Mouse (Mus musculus): Measurements from ENCODE around the gene Cmklr1. TPM values are rescaled to one million over a fixed set of nuclear protein-coding genes. Genes with fewer than 3 reads are reported as not detected.

Gene Cmklr1
- polyA plus RNA-seq, 1 experiment = not detected

DNA sequence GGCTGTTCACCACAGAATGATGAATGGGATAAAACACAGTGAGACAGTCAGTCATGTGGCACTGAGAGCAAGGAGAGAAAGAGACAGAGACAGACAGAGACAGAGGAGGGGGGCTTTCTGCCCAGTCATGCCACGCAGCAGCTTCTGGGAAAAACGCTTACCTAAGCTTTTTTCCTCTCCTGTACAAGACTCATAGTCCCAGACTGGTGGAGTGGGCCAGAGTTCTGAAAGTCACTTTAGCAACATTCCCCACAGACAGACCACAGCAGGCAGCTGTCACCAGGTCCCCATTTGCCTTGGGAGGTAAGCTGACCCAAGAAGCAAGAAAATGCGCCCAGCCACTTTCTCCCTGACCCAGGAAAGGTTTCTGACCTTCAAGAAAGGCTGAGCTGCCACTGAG lies 32.2 kb upstream of the Cmklr1 start:
- Histone ChIP-seq H3K36me3 (ENCODE audit: control insufficient read depth) (no peaks in the 10 kb centered on the region), H3K4me3 (replicated peaks) (no peak overlapping the region), H3K27me3 (ENCODE audit: control insufficient read depth) (no peaks in the 10 kb centered on the region), H3K9me3 (ENCODE audit: control insufficient read depth, low read length) (peaks cover 8% of the 10 kb centered on the region), H3K4me1 (ENCODE audit: control insufficient read depth) (peaks cover 1% of the 10 kb centered on the region)
- no peak for TF ChIP-seq GATA1 (IDR thresholded peaks at IDR 0.05; ENCODE audit: low read length)
- no peak for TF ChIP-seq TAL1 (IDR thresholded peaks at IDR 0.05; ENCODE audit: low read length)

DNA sequence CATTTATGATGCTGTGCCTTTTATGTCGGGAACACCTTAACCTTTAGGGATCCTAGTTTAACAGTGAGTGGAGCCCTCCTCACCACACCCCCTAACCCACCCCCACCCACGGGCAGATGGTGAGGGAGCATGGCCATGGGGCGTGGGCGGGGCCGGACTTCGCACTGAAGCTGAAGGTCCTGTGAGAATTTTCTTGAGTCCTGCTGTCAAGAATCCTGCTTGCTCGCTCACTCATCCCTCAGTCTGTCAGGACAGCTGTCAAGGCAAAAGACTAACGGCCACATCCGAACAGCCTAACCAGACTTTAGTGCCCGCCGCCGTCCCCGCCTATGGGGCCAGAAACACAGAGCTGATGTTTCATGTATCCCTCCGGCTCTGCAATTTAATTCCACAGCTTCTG lies 31.0 kb upstream of the Cmklr1 start:
- Histone ChIP-seq H3K9me3 (ENCODE audit: control insufficient read depth, low read length) (peaks cover 6% of the 10 kb centered on the region; the same call in 1 of the 2 replicates), H3K27me3 (ENCODE audit: control insufficient read depth) (no peaks in the 10 kb centered on the region), H3K4me1 (ENCODE audit: control insufficient read depth) (no peaks in the 10 kb centered on the region), H3K4me3 (replicated peaks) (no peak overlapping the region), H3K36me3 (ENCODE audit: control insufficient read depth) (no peaks in the 10 kb centered on the region)
- no peak for TF ChIP-seq GATA1 (IDR thresholded peaks at IDR 0.05; ENCODE audit: low read length)
- TF ChIP-seq TAL1 (IDR thresholded peaks at IDR 0.05; ENCODE audit: low read length) = no peak

DNA sequence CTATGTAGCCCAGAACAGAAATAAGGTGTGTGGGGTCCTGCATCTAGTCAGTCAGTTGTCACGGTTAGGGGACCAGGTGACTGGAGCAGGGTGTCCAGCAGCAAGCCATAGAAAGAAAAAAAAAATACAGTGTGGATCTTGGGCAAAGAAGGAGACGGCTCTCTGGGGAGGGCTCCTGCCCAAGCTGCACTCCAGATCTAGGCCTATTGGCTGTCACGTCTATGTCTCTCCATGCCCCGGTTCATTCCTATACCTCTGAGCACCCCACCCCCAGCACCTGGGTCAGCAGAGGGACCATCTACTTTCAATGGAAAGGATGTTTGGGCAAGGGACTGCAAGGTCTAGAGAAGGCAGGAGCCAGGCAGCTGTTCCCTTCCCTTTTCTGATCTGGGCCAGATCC lies 29.3 kb upstream of the Cmklr1 start:
- Histone ChIP-seq H3K4me1 (ENCODE audit: control insufficient read depth) (no peaks in the 10 kb centered on the region), H3K4me3 (replicated peaks) (no peak overlapping the region), H3K36me3 (ENCODE audit: control insufficient read depth) (no peaks in the 10 kb centered on the region), H3K27me3 (ENCODE audit: control insufficient read depth) (no peaks in the 10 kb centered on the region), H3K9me3 (ENCODE audit: control insufficient read depth, low read length) (peaks cover 6% of the 10 kb centered on the region; the same call in 1 of the 2 replicates)
- TF ChIP-seq GATA1 (IDR thresholded peaks at IDR 0.05; ENCODE audit: low read length) = no peak
- no peak for TF ChIP-seq TAL1 (IDR thresholded peaks at IDR 0.05; ENCODE audit: low read length)

DNA sequence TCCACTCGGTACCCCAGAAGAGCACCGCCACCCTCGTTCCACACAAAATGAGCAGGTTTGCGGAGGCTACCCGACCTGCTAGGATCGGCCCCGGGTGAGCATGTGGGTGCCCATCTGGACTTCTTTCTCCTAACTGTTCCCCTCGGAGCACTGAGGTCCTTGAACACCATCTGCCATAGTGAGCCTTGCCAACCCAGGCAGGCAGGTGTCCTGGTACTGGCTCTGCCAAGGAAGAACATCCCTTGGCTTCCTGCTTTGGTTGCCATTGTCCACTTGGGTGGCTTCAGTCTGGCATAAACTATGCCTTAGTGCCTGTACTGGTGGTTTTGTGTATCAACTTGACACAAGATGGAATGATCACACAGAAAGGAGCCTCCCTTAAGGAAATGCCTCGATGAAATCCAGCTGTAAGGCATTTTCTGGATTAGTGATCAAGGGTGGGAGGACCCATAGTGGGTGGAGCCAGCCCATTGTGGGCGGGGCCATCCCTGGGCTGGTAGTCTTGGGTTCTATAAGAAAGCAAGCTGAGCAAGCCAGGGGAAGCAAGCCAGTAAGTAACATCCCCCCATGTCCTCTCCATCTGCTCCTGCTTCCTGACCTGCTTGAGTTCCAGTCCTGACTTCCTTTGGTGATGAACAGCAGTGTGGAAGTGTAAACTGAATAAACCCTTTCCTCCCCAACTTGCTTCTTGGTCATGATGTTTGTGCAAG lies 28.7 kb upstream of the Cmklr1 start:
- no peaks in the 10 kb centered on the region for H3K27me3 ChIP-seq (ENCODE audit: control insufficient read depth)
- TF ChIP-seq GATA1 (IDR thresholded peaks at IDR 0.05; ENCODE audit: low read length) = no peak
- no peak for TF ChIP-seq TAL1 (IDR thresholded peaks at IDR 0.05; ENCODE audit: low read length)

DNA sequence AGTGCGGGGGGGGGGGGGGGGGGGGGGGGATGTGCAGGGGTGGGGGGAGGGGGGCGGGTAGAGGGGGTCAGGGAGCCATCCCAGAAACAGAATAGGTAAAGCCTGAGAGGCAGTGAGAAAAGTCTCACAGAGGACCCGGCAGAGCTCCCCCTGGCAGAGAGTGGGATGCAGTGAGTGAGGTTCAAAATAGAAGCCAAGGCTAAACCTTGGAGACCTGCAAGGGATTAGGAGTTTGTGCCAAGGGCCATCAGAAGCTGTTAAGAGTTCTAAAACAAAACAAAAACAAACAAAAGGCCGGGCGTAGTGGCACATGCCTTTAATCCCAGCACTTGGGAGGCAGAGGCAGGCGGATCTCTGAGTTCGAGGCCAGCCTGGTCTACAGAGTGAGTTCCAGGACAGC lies 27.3 kb upstream of the Cmklr1 start:
- H3K4me3 ChIP-seq (replicated peaks) = no peak overlapping the region
- TF ChIP-seq GATA1 (IDR thresholded peaks at IDR 0.05; ENCODE audit: low read length) (no peak), TAL1 (IDR thresholded peaks at IDR 0.05; ENCODE audit: low read length) (no peak)
- H3K9me3 ChIP-seq (ENCODE audit: control insufficient read depth, low read length) = peaks cover 6% of the 10 kb centered on the region; the same call in 1 of the 2 replicates
- H3K36me3 ChIP-seq (ENCODE audit: control insufficient read depth) = no peaks in the 10 kb centered on the region
- no peaks in the 10 kb centered on the region for H3K4me1 ChIP-seq (ENCODE audit: control insufficient read depth)
- H3K27me3 ChIP-seq (ENCODE audit: control insufficient read depth) = no peaks in the 10 kb centered on the region

More for the DNA sequence above, 28.7 kb upstream of the Cmklr1 start:
- H3K4me1 ChIP-seq (ENCODE audit: control insufficient read depth) = no peaks in the 10 kb centered on the region
- no peak overlapping the region for H3K4me3 ChIP-seq (replicated peaks)
- H3K9me3 ChIP-seq (ENCODE audit: control insufficient read depth, low read length) = peaks cover 6% of the 10 kb centered on the region; the same call in 1 of the 2 replicates
- H3K36me3 ChIP-seq (ENCODE audit: control insufficient read depth) = no peaks in the 10 kb centered on the region

DNA sequence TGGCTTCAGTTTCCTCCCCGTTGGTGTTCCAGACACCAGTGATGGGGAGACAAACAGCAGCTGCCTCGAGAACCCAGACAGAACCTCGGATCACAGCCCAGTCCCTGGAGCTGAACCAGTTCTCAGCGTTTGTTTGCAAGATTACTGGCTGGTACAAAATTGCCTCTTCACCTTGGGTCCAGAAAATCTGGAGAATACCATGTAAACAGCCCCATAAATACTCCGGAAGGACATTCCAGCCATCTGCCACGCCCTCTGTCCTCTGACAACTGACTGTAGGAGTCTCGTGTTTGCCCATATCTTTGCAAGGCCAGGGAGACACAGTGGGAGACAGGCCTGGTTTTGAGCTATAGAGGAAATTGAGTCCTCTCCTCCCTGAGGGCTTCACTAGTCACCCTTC lies 24.6 kb upstream of the Cmklr1 start:
- Histone ChIP-seq H3K4me3 (replicated peaks) (no peak overlapping the region), H3K9me3 (ENCODE audit: control insufficient read depth, low read length) (peaks cover 6% of the 10 kb centered on the region; the same call in 1 of the 2 replicates), H3K4me1 (ENCODE audit: control insufficient read depth) (no peaks in the 10 kb centered on the region), H3K36me3 (ENCODE audit: control insufficient read depth) (no peaks in the 10 kb centered on the region), H3K27me3 (ENCODE audit: control insufficient read depth) (no peaks in the 10 kb centered on the region)
- TF ChIP-seq TAL1 (IDR thresholded peaks at IDR 0.05; ENCODE audit: low read length) (no peak), GATA1 (IDR thresholded peaks at IDR 0.05; ENCODE audit: low read length) (no peak)

DNA sequence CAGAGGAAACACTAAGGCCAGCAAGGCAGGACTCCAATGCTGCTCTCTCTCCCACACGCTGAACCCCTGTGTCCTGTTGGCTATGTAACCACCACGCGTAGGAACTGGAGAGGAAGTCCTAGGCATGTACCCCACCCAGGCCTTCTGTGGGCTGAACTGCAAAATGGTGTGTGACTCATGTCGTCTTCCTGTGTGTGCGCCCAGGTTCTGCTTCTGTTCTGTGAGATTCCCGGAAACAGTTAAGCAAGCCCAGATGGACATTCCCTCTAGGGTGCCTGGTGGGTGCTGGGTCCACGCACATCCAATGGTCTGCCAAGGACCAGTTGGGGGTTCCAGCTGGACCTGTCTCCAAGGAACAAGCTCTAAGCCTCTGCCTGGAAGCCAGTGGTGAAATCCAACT lies 22.2 kb upstream of the Cmklr1 start:
- H3K4me3 ChIP-seq (replicated peaks) = no peak overlapping the region
- no peaks in the 10 kb centered on the region for H3K27me3 ChIP-seq (ENCODE audit: control insufficient read depth)
- peaks cover 5% of the 10 kb centered on the region for H3K9me3 ChIP-seq (ENCODE audit: control insufficient read depth, low read length)
- no peaks in the 10 kb centered on the region for H3K4me1 ChIP-seq (ENCODE audit: control insufficient read depth)
- no peaks in the 10 kb centered on the region for H3K36me3 ChIP-seq (ENCODE audit: control insufficient read depth)
- TF ChIP-seq TAL1 (IDR thresholded peaks at IDR 0.05; ENCODE audit: low read length) = no peak
- TF ChIP-seq GATA1 (IDR thresholded peaks at IDR 0.05; ENCODE audit: low read length) = no peak

DNA sequence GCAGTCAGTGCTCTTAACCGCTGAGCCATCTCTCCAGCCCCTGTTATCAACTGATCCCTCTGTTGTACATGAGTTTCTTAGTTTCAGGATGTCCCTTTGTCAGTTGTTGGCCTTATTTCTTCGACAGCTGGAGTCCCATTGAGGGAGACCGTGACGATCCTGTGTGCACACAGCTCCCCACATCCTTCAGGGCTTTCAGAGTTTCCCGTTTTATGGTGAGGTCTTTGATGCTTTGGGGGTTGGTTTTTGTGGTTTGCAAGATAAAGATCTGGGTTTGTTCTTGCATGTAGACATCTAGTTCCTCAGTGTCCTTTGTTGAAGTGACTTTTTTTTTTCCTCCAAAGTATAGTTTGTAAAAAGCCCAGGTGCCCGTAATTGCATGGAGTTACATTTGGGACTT lies 20.4 kb upstream of the Cmklr1 start:
- Histone ChIP-seq H3K27me3 (ENCODE audit: control insufficient read depth) (no peaks in the 10 kb centered on the region), H3K9me3 (ENCODE audit: control insufficient read depth, low read length) (peaks cover 5% of the 10 kb centered on the region), H3K36me3 (ENCODE audit: control insufficient read depth) (no peaks in the 10 kb centered on the region), H3K4me3 (replicated peaks) (no peak overlapping the region), H3K4me1 (ENCODE audit: control insufficient read depth) (no peaks in the 10 kb centered on the region)
- TF ChIP-seq TAL1 (IDR thresholded peaks at IDR 0.05; ENCODE audit: low read length) (no peak), GATA1 (IDR thresholded peaks at IDR 0.05; ENCODE audit: low read length) (no peak)

DNA sequence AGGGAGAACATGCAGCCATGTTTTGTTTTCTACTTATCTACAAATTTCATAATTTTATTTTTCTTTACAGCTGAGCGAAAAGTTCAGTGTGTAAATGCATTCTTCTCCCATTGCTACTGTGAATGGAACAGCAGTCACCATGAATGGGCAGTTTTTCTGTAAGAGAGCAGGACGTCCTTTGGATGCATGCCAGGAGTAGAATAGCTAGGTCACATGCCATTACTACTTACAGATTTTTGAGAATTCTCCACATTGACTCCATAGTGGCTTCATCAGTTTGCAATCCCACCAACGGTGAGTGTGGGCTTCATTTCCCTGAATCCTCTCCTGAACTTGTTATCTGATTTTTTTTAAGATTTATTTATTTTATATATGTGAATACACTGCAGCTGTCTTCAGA lies 19.9 kb upstream of the Cmklr1 start:
- Histone ChIP-seq H3K4me3 (replicated peaks) (no peak overlapping the region), H3K27me3 (ENCODE audit: control insufficient read depth) (no peaks in the 10 kb centered on the region), H3K9me3 (ENCODE audit: control insufficient read depth, low read length) (peaks cover 5% of the 10 kb centered on the region), H3K36me3 (ENCODE audit: control insufficient read depth) (no peaks in the 10 kb centered on the region), H3K4me1 (ENCODE audit: control insufficient read depth) (no peaks in the 10 kb centered on the region)
- TF ChIP-seq GATA1 (IDR thresholded peaks at IDR 0.05; ENCODE audit: low read length) = no peak
- TF ChIP-seq TAL1 (IDR thresholded peaks at IDR 0.05; ENCODE audit: low read length) = no peak

Data from erythroblast, embryonic 14.5 days (primary cell).